Mouse (Mus musculus): ENCODE data around the gene Phospho1. TPM values are rescaled to one million over a fixed set of nuclear protein-coding genes. Genes with fewer than 3 reads are reported as not detected.

The Phospho1 gene
- polyA plus RNA-seq, 1 experiment from 2014 or later: 1.2 TPM

DNA sequence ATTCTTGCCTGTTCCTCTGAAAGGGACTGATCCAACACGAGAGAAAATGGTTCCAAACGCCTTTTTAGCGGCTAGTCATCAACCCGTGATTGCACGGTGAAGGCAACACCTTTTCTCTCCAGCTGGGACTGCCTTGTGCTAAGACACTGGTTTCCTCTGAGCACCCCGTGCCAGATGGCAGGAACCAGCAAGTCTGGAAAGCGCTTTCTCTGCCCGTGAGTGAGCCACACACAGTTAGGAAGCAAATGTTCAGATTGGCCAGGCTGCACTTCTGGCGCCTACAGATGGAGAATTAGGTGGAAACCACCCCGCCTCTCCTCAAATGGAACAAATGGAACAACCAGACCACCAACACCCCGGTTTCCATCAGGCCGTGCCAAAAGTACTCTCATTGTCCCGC, 32.5 kb upstream of the Phospho1 start:
- peaks cover 5% of the 10 kb centered on the region for H3K4me1 ChIP-seq
- 81% methylated on average over 13 of the region's 13 CpGs for WGBS
- no peak overlapping the region for H3K9ac ChIP-seq
- no peaks in the 10 kb centered on the region for H3K36me3 ChIP-seq
- no peak for ATAC-seq (ENCODE audit: insufficient read depth, low FRiP score, low read depth)
- no peak overlapping the region for H3K4me2 ChIP-seq
- no peaks in the 10 kb centered on the region for H3K9me3 ChIP-seq
- H3K27me3 ChIP-seq (replicated peaks): 0 out of 2 replicates have a peak, but pooled peaks cover 7% of the 10 kb centered on the region
- no peak overlapping the region for H3K4me3 ChIP-seq (replicated peaks)
- no peak overlapping the region for H3K27ac ChIP-seq

GRCm38 (mm10) chr11:95792950-95793509, 31.3 kb upstream of the Phospho1 start:
- H3K9ac ChIP-seq: no peak overlapping the region
- H3K4me3 ChIP-seq (replicated peaks): no peak overlapping the region
- no peak overlapping the region for H3K27ac ChIP-seq
- ATAC-seq (ENCODE audit: insufficient read depth, low FRiP score, low read depth): peak; percentile 76; the same call in 1 of the 2 replicates
- H3K4me1 ChIP-seq: peaks cover 8% of the 10 kb centered on the region
- H3K9me3 ChIP-seq: no peaks in the 10 kb centered on the region
- WGBS: 90% methylated on average over 8 of the region's 8 CpGs
- H3K27me3 ChIP-seq (replicated peaks): peaks cover 15% of the 10 kb centered on the region; the same call in 1 of the 2 replicates
- no peaks in the 10 kb centered on the region for H3K36me3 ChIP-seq
- H3K4me2 ChIP-seq: no peak overlapping the region

GRCm38 (mm10) chr11:95794201-95794600, 30.1 kb upstream of the Phospho1 start:
- Histone ChIP-seq H3K4me3 (replicated peaks) (no peak overlapping the region), H3K27ac (no peak overlapping the region), H3K36me3 (no peaks in the 10 kb centered on the region), H3K4me2 (no peak overlapping the region), H3K27me3 (replicated peaks) (peaks cover 15% of the 10 kb centered on the region; the same call in 1 of the 2 replicates), H3K4me1 (peaks cover 8% of the 10 kb centered on the region), H3K9ac (no peak overlapping the region), H3K9me3 (no peaks in the 10 kb centered on the region)
- ATAC-seq (ENCODE audit: insufficient read depth, low FRiP score, low read depth): no peak
- 63% methylated on average over 5 of the region's 5 CpGs for WGBS

DNA sequence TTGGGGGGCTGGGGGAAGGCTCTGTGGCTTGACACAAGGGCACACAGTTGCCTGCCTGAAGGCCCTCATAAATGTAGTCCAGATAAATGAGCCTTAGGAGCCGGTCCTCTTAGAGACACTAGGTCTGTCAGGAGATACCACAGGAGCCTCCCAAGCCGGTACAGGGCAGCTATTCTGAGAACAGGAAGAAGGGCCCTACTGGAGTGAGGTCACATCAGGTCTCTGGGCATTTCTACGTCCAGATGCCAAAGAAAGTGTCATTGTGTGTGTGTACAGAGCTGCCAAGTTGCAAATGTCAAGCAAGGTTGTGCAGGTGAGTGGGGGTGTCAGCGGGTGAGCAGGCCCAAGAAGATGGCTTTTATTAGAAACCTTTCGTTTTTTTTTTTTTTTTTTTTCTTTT, 28.7 kb upstream of the Phospho1 start:
- Histone ChIP-seq H3K9ac (no peak overlapping the region), H3K27me3 (replicated peaks) (peaks cover 15% of the 10 kb centered on the region; the same call in 1 of the 2 replicates), H3K4me2 (no peak overlapping the region), H3K4me3 (replicated peaks) (no peak overlapping the region), H3K36me3 (no peaks in the 10 kb centered on the region), H3K9me3 (no peaks in the 10 kb centered on the region), H3K4me1 (peaks cover 8% of the 10 kb centered on the region), H3K27ac (no peak overlapping the region)
- 72% methylated on average over 5 of the region's 5 CpGs for WGBS
- no peak for ATAC-seq (ENCODE audit: insufficient read depth, low FRiP score, low read depth)

- no peak overlapping the region for H3K27ac ChIP-seq
- ATAC-seq (ENCODE audit: insufficient read depth, low FRiP score, low read depth): no peak
- 65% methylated on average over 5 of the region's 5 CpGs for WGBS
Measured at GRCm38 (mm10) chr11:95805010-95805409, 19.3 kb upstream of the Phospho1 start.

GRCm38 (mm10) chr11:95805527-95805926, 18.8 kb upstream of the Phospho1 start:
- no peak overlapping the region for H3K27ac ChIP-seq
- WGBS: 29% methylated on average over 3 of the region's 3 CpGs
- H3K4me1 ChIP-seq: 0 out of 2 replicates have a peak, but pooled peaks cover 5% of the 10 kb centered on the region
- no peak overlapping the region for H3K4me3 ChIP-seq (replicated peaks)
- no peak overlapping the region for H3K4me2 ChIP-seq
- H3K9ac ChIP-seq: no peak overlapping the region
- H3K27me3 ChIP-seq (replicated peaks): no peaks in the 10 kb centered on the region
- peak; percentile 79 for ATAC-seq (ENCODE audit: insufficient read depth, low FRiP score, low read depth)
- H3K36me3 ChIP-seq: no peaks in the 10 kb centered on the region
- no peaks in the 10 kb centered on the region for H3K9me3 ChIP-seq

More at GRCm38 (mm10) chr11:95805010-95805409, 19.3 kb upstream of the Phospho1 start:
- Histone ChIP-seq H3K9ac (no peak overlapping the region), H3K4me1 (0 out of 2 replicates have a peak, but pooled peaks cover 5% of the 10 kb centered on the region), H3K27me3 (replicated peaks) (no peaks in the 10 kb centered on the region), H3K4me2 (no peak overlapping the region), H3K36me3 (no peaks in the 10 kb centered on the region), H3K9me3 (no peaks in the 10 kb centered on the region), H3K4me3 (replicated peaks) (no peak overlapping the region)

GRCm38 (mm10) chr11:95807884-95808283, 16.4 kb upstream of the Phospho1 start:
- H3K27ac ChIP-seq: no peak overlapping the region
- no peak for ATAC-seq (ENCODE audit: insufficient read depth, low FRiP score, low read depth)
- 93% methylated on average over 5 of the region's 5 CpGs for WGBS
- H3K4me3 ChIP-seq (replicated peaks): no peak overlapping the region
- no peak overlapping the region for H3K4me2 ChIP-seq
- H3K27me3 ChIP-seq (replicated peaks): no peaks in the 10 kb centered on the region
- 0 out of 2 replicates have a peak, but pooled peaks cover 5% of the 10 kb centered on the region for H3K4me1 ChIP-seq
- no peaks in the 10 kb centered on the region for H3K9me3 ChIP-seq
- H3K9ac ChIP-seq: no peak overlapping the region
- H3K36me3 ChIP-seq: no peaks in the 10 kb centered on the region

GRCm38 (mm10) chr11:95808448-95809011, 15.8 kb upstream of the Phospho1 start:
- Histone ChIP-seq H3K9me3 (no peaks in the 10 kb centered on the region), H3K27me3 (replicated peaks) (no peaks in the 10 kb centered on the region), H3K36me3 (no peaks in the 10 kb centered on the region), H3K4me2 (no peak overlapping the region), H3K27ac (peak overlapping the region; percentile 48; the same call in 1 of the 2 replicates), H3K4me1 (0 out of 2 replicates have a peak, but pooled peaks cover 5% of the 10 kb centered on the region), H3K4me3 (replicated peaks) (no peak overlapping the region), H3K9ac (no peak overlapping the region)
- ATAC-seq (ENCODE audit: insufficient read depth, low FRiP score, low read depth): peak; percentile 92
- WGBS: 50% methylated on average over 5 of the region's 5 CpGs

DNA sequence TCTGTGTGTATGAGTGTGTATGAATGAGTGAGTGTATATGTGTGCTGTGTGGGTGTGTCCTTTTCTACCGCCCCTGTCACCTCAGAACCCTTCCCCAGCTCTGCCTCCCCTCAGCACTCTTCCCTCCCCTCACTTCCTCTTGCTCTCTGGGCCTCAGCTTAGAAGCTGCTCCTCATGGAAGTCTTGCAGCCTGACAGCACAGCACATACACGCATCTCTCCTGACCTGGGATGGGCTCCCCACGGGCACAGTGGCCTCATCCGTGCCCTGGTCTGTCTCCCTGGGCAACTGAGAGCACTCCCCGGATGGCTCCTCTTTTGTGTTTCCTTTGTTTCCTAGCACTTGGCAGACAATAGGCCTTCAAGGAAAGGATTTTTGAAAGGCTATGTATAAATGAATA, 14.7 kb upstream of the Phospho1 start:
- H3K4me3 ChIP-seq (replicated peaks): no peak overlapping the region
- no peak for ATAC-seq (ENCODE audit: insufficient read depth, low FRiP score, low read depth)
- no peak overlapping the region for H3K27ac ChIP-seq
- H3K4me2 ChIP-seq: no peak overlapping the region
- H3K4me1 ChIP-seq: 0 out of 2 replicates have a peak, but pooled peaks cover 5% of the 10 kb centered on the region
- no peaks in the 10 kb centered on the region for H3K36me3 ChIP-seq
- no peak overlapping the region for H3K9ac ChIP-seq
- no peaks in the 10 kb centered on the region for H3K9me3 ChIP-seq
- H3K27me3 ChIP-seq (replicated peaks): no peaks in the 10 kb centered on the region
- 56% methylated on average over 5 of the region's 5 CpGs for WGBS

DNA sequence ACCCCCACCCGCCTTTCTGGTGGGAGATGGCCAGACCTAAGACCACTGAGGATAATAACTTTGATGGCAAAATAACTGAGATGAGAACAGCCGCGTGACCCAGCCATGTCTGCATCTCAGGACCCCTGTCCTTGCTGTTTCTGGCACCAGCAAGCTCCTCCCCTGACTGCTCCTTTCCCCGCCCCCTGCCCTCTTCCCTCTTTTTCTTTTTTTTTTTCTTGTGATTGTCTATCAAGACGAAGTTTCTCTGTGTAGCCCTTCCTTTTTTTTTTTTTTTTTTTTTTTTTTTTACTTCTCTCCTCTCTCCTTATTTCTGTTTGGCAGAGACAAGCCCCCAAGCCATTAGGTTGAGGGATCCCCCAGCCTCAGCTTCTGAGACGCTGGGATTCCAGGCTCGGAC, 13.5 kb upstream of the Phospho1 start:
- Histone ChIP-seq H3K9me3 (no peaks in the 10 kb centered on the region), H3K4me3 (replicated peaks) (no peak overlapping the region), H3K27me3 (replicated peaks) (no peaks in the 10 kb centered on the region), H3K4me2 (no peak overlapping the region), H3K27ac (no peak overlapping the region), H3K4me1 (no peaks in the 10 kb centered on the region), H3K36me3 (no peaks in the 10 kb centered on the region), H3K9ac (no peak overlapping the region)
- ATAC-seq (ENCODE audit: insufficient read depth, low FRiP score, low read depth): no peak
- WGBS: 64% methylated on average over 7 of the region's 7 CpGs

DNA sequence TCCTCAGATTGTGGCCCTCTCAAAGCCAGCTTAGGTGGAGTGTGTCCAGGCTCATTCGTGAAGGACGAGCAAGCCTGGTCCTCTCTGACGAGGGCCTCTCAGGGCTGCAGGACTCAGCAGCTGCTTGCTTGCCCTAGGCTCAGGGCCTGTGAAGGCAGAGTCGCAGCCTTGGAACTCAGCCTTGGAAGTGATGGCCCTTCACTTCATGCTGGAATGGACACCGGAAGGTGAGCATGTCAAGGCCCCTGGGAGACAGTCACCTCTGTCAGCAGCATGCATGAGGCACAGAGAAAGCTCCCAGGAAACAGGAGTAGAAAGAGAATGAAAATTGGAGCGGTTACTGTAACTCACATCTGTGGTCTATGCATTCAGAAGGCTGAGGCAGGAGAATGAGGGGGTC, 12.6 kb upstream of the Phospho1 start:
- H3K27me3 ChIP-seq (replicated peaks): no peaks in the 10 kb centered on the region
- ATAC-seq (ENCODE audit: insufficient read depth, low FRiP score, low read depth): no peak
- WGBS: 81% methylated on average over 6 of the region's 6 CpGs
- no peak overlapping the region for H3K4me3 ChIP-seq (replicated peaks)
- H3K9ac ChIP-seq: no peak overlapping the region
- no peak overlapping the region for H3K4me2 ChIP-seq
- no peak overlapping the region for H3K27ac ChIP-seq
- H3K4me1 ChIP-seq: no peaks in the 10 kb centered on the region
- no peaks in the 10 kb centered on the region for H3K9me3 ChIP-seq
- no peaks in the 10 kb centered on the region for H3K36me3 ChIP-seq

DNA sequence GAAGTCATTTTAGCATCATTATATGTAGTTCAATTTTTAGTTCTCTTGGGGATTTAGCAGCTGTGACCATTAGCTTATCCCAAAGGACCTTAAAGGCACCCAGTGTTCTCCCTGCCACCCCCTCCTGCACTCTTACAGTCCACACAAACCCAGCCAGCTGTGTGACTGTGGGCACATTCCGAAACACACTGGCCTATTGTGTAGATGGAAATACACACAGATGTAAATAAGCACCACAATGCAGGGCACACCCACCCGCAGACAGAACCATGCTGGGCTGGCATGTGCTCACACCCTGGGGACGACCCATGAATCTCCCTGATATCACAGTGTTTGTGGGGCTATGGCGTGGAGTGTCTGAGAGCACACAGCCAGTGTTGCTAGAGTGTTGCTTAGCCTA, 12.1 kb upstream of the Phospho1 start:
- Histone ChIP-seq H3K27ac (no peak overlapping the region), H3K9ac (no peak overlapping the region), H3K27me3 (replicated peaks) (no peaks in the 10 kb centered on the region), H3K9me3 (no peaks in the 10 kb centered on the region), H3K4me3 (replicated peaks) (no peak overlapping the region), H3K4me2 (no peak overlapping the region), H3K36me3 (no peaks in the 10 kb centered on the region), H3K4me1 (no peaks in the 10 kb centered on the region)
- ATAC-seq (ENCODE audit: insufficient read depth, low FRiP score, low read depth): no peak
- 81% methylated on average over 4 of the region's 4 CpGs for WGBS
